Mouse (Mus musculus) urinary bladder, postnatal 25 days (tissue): Measurements from ENCODE around the gene Ccdc191.

Experiments
- DNase-seq: peaks from one replicate; pipeline ENCODE4 v3.0.0; 2022; ENCODE audit warnings: low spot score

The Ccdc191 gene

GRCm38 (mm10) chr16:43986299-43986698 is 96.7 kb downstream of the Ccdc191 start:
- DNase-seq, result no peak

DNA sequence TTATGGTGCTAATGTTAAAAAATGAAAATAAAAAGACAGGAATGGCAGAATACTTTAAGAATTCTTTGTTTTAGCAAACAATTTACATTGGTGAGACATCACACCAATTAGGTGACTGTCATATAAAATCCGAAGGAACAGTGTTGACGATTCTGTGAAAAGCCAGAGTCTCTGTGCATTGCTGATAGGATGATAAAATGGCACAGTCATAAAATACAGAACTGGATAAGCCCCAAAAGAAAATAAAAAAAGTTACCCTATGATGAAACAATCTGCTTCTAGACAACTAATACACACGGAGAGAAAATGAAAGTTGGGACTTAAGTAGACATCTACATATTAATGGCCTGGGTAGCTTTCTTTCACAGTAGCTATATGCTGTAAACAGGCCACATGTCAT is 105.0 kb downstream of the Ccdc191 start:
- DNase-seq, result no peak

DNA sequence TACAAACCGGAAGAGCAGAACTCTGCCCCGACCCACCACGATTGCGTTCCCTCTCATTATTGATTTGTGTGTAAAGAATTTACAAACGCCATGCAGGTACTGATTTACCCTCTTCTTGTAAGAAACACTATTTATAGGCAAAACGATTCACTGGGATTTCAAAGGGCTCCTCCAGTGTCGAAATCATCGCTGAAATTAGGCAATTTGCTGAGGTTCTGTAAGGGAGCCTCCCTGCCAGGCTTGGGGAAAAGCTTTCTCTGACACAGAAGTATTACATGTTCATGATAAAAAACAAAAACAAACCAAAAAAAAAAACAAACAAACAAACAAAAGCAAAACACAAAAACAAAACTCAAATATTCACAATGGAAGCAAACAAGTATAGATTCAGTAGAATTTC is 109.5 kb downstream of the Ccdc191 start:
- DNase-seq, result no peak

- DNase-seq, result no peak
These were observed 109.9 kb downstream of the Ccdc191 start for GRCm38 (mm10) chr16:43999541-43999940.

GRCm38 (mm10) chr16:44002086-44002485 is 112.5 kb downstream of the Ccdc191 start:
- no peak for DNase-seq

GRCm38 (mm10) chr16:44011010-44011409 is 121.4 kb downstream of the Ccdc191 start:
- DNase-seq, result no peak
